Mouse (Mus musculus) lung, adult 2 months (tissue): ENCODE measurements around the gene Klhl3.
A peak's percentile ranks its signal among the peaks of the same experiment; 100 is the strongest.

Experiments used
- CTCF ChIP-seq: fragments of 200-500 bp; IDR thresholded peaks from 2 replicates; pipeline ENCODE4 v1.5.1; 2011; ENCODE audit warnings: mild to moderate bottlenecking, low read length, control low read depth; ENCODE audit not compliant: insufficient read depth
- POLR2A ChIP-seq: fragments of 200-500 bp; IDR thresholded peaks from 2 replicates; pipeline ENCODE4 v1.6.1; 2011; ENCODE audit warnings: low read depth, mild to moderate bottlenecking, control low read depth, low read length, borderline replicate concordance; ENCODE audit errors: extremely low read depth

- TF ChIP-seq POLR2A (peak; percentile 90; the same call in 1 of the 2 replicates), CTCF (no peak)
Measured at GRCm38 (mm10) chr13:58128768-58129671, 15.6 kb upstream of the Klhl3 start.
